Mouse (Mus musculus): ENCODE measurements around the gene Prmt9.

Gene Prmt9

GRCm38 (mm10) chr8:77549121-77549706 lies at the start of gene Prmt9:
Gene Prmt9, plus strand, starts transcription at chr8:77549397.
- DNase-seq (ENCODE audit: low spot score in 2 of 2) = peak; percentile 94 to 95

DNA sequence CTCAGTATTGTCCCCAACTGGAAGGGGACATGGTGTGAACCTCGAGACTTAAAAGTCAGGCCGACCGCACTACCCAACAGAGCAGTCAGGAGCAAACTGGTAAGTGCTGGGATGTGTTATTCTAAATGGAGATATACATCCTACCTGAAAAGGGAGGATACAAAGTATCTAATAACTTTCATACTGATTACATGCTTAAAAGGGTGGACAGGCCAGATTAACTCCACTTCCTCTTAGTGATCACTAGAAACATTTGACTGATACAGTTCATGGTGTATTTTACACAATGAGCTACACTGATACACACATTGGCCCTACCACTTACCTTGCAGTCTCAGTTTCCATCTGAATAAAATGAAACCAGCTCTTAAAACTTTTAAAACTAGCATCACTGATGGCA lies 48.9 kb upstream of the Prmt9 start:
- no peak for DNase-seq (ENCODE audit: low spot score in 2 of 2)

DNA sequence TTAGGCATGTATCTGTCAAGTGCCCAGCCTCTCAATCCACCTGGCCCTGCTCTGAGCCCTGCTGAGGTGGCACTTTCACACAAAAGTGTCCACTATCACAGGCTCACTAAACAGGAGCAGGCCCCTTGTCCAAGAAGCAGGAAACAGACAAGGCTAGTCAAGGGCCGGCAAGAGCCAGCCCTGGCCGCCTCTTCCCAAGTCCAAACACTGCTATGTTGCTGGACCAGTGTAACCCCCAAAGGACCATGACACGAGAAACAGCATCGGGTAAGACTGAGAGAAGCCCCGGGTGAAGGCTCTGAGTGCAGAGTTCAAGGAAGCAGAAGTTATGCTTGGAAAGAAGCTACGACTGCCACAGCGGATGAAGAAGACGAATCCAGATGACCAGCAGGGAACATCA lies 48.1 kb upstream of the Prmt9 start:
- DNase-seq (ENCODE audit: low spot score in 2 of 2) = no peak

DNA sequence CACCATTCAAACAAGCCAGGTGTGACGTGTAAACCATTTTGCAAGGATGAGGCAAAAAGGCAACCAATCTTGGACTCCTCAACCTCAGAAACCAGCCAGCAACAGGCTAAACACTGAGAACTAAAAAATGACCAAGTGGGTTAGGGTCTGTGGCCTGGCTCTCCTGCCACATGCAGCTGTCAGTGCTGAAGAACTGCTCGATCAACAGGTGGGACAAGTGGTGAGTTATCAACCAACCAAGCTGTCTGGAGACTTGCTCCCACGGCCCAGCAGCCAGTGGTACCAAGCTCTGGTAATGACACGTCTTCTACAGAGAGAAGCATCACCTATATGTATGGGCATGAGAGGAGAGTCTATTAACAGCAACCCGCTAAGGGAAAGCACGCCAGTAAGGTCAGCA lies 46.6 kb upstream of the Prmt9 start:
- DNase-seq (ENCODE audit: low spot score in 2 of 2) = no peak

DNA sequence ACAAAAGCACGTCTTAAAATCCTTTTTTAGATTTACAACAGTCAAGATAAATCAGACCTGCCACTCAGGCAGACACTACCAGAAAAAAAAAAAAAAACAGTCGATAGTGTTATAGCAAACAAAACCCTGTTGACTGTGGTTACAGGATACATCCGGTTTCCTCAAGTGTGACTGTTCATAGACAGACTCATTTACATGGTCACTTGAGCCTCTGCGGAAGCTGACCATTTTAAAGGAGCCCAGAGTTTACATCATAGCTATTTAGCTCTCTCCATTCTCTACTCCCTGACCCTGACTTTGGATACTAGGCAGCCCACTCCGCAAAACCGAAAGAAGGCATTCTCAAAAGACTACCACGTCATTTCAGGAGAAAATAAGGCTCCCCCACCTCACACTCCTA lies 42.7 kb upstream of the Prmt9 start:
- no peak for DNase-seq (ENCODE audit: low spot score in 2 of 2)

DNA sequence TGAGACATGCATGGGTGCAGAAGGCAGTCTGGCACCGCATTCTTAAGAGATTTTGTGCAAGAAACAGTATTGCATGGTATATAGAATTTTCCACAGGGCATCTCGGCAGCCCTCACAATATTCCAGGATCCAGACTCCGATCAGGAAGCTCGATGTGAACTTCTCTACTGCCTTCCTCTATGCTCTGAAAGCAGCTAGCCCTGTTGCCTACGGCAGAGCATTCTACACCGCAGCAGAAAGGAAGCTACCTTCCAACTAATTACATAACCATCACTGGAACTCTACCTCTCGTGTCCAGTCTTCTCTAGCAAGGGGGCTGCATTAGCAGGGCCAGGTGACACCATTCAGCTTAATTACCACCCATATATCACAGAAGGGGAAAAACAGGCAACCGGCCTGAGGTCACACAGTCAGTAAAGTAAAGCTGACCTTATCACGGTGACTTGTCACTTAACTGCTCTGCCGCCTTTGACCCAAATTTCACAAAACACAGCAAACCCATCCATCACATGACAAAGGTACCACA lies 41.6 kb upstream of the Prmt9 start:
- DNase-seq (ENCODE audit: low spot score in 2 of 2) = no peak

GRCm38 (mm10) chr8:77509044-77509443 lies 40.2 kb upstream of the Prmt9 start:
- DNase-seq (ENCODE audit: low spot score in 2 of 2) = no peak

DNA sequence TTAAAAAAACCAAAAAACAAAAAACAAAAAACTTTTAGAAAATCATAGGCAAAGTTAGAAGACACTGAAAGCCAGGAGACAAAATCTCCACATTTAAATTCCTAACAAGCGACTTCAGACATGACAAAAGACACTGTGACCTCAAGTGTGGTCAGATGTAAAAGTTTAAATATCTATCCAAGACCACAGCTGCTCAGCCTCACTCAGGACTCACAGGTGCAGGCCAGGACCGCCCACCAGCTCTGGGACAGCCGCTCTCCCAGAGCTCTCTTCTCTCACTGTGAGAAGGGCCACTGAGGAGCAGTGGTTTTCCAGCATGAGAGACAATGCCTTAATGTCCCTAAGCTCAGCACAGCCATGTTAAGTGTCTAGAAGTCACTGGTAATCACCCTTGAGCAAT lies 38.8 kb upstream of the Prmt9 start:
- DNase-seq (ENCODE audit: low spot score in 2 of 2) = no peak

DNA sequence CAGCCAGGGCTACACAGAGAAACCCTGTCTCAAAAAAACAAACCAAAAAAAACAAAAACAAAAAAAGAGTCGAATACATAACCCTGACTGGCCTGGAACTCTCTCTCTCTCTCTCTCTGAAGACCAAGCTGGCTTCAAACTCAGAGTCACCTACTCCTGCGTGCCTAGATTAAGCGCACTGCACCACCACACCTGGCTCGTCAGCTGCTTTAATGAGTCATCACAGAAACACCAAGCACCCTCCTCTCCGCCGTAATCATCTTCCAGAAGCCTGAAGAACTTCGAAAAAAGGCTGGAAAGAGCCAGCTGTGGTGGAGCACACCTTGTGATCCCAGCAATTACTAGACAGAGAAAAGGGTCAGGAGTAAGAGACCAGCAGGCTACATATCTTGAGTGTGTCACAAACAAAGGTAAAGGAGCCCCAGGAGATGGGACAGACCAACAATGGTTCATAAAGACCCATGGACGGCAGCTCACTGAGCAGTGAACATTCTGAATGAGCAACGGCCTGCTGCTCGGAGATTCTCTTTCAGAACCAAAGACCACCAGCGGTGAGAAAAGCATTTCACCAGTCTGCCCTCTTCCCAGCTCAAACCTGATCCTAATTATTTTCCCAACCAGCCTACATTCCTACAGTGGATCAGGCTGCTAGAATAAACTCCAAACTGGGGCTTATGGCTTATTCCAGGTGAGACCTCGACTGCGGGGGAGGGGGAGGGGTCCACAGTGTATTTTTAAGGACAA lies 37.3 kb upstream of the Prmt9 start:
- no peak for DNase-seq (ENCODE audit: low spot score in 2 of 2)

DNA sequence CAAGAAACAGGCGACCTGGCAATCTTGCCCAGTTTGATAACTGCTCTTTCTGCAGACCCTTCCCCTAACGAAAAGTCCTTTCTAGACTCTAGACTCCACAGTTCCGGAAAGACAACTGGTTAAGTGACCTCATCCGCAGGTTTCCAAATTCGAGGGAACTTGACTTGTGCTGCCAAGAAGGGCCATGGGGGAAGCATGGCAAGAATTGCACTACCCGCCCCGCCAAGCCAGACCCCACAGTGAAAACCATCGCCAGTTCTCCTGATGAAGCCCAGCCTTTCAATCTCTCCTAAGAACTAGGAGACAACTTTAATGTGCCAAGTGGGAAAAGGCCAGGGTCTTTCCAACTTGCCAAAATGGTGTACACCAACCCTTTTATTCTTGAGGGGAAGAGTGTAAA lies 34.0 kb upstream of the Prmt9 start:
- no peak for DNase-seq (ENCODE audit: low spot score in 2 of 2)

DNA sequence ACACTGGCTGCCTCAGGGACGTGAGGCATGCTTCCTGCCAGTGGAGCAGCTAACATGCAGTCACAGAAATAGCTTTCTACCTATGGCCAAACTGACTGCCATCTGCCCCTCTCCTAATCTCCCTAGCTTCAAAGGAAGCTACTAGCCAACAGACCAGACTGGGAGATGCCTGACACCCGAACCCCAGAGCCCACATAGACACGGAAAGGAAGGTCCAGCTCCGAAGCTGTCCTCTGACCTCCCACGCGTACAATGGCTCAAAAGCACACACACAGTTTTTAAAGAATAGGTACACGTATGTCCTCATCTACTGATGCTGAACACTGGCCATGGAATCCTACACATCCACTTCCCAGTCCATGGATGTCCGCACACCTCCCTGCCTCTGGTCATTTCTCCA lies 33.4 kb upstream of the Prmt9 start:
- no peak for DNase-seq (ENCODE audit: low spot score in 2 of 2)

GRCm38 (mm10) chr8:77516845-77517244 lies 32.4 kb upstream of the Prmt9 start:
- DNase-seq (ENCODE audit: low spot score in 2 of 2) = no peak

DNA sequence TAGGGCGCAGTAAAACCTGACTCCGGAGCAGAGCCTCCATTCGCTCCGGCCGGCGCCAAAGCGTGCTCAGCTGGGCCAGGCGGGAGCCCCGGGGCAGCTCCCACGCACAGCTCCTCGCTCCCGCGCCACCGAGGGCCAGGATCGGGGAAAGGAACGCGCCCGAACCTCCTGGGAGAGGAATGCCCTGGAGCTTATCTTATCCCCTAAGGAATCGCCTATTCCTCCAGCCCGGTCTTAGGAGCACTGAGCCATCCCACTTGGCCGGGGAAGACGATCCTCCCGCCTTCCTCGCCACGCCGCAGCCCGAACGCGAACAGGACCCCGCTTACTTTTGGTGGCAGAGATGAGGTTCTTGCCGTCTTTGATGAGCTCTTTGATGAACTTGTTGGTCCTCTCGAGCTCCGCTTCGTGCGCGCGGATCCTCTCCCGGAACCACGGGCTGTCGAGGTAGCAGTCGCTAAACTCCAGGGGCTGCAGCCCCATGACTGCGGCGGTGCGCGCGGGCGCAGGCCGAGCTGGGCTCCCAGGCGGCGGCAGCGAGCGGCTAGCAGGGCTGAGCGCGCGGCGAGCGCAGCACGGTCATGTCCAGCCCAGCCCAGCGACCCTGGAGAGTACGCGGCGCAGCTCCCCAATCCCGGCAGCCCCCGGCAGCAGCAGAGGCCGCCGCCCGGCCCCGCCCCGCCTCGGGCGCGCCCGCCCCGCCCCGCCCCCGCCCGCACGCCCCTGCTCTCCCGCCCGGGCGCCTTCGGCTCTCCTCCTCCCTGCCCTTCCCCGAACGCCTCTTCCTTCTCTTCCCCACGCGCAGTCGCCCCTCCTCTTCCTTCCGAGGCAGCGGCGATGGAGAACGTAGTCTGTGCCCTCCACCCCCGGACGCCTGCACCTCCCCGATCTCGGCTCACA lies 31.6 kb upstream of the Prmt9 start, which contains the start of gene Arhgap10:
Gene Arhgap10 (minus strand): TSS at position 653 of the 900 bp plus-strand sequence.
- peak; percentile 84 to 87 for DNase-seq (ENCODE audit: low spot score in 2 of 2)

DNA sequence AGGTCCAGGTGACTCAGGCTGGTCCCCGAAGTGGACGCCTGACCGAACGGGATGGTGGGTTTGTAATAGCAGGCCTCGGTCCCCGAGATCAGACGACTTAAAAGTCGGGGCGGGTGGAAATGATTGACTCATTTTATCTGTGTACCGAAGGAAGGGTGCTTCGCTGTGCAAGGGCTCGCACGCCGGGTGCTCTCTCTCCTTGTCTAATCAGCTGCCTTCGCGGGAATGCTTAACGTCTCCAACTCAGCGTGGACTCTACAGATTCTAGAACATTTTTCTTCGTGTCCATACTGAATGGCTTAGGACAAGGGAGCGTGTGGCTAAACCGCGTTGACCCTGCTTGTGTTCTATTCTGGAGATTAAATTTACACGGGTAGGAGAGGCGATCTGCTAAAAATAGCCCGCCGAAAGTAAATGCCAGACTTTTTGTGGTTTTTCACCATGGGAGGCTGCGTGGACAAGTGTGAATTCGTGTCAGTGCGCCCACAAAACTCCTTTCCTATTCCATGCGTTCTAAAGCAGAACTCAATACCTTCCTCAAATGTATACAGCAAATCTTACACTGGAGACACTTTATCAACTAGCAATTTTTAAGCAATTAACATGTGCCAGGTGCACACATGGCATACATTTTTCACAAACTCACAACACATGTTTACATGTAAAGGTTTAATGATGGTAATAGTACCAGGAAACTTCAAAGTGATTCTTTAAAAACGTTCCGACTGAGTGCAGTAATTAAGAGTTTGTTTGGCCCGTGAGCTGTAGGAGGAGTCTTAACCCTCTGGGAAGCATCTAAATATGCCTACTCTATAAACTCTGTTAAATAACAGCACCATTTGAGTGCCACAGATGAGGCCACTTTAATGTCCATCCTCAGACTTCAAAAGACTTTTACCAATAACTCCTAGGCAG lies 30.7 kb upstream of the Prmt9 start:
- DNase-seq (ENCODE audit: low spot score in 2 of 2) = peak in 1 of 2 experiments; percentile 29

- no peak for DNase-seq (ENCODE audit: low spot score in 2 of 2)
These were observed 28.6 kb upstream of the Prmt9 start for GRCm38 (mm10) chr8:77520601-77521000.

- DNase-seq (ENCODE audit: low spot score in 2 of 2) = no peak
These were observed 28.0 kb upstream of the Prmt9 start for GRCm38 (mm10) chr8:77521028-77521785.

DNA sequence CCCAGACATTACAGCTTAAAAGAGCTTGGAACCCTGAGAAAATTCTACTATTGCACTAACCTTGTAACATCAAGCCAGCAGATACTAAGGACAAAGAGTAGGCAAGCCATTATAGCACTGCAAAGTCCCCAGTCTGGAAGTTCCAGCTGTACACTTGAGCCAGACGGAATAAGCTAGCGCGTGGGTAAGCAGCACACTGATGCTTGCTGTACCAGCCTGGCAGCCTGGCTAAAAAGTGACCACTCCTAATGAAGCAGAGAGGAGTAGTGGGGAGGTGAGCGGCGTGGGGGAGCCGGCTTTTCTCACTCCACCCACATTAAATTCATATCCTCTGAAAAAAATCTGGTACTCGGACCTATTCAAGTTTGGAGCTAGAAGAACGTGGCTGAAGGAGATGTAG lies 26.2 kb upstream of the Prmt9 start:
- DNase-seq (ENCODE audit: low spot score in 2 of 2) = no peak

- DNase-seq (ENCODE audit: low spot score in 2 of 2) = no peak
These were observed 25.1 kb upstream of the Prmt9 start for GRCm38 (mm10) chr8:77524018-77524615.

DNA sequence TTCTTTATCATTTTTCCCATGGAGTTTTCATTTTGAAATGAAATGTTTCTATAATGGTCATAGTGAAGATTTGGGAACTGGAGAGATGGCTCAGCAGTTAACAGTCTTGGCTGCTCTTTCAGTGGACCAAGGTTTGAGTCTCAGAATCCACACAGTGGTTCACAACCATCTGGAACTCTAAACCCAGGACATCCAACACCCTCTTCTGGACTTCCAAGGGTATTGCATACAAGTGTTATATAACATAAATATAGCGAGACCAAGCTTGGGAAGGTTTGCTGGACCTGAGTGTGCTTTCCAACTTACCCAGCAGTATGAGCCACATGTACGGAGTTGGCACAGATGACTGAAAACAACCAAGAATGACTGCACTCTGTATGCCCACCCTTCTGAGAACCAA lies 24.3 kb upstream of the Prmt9 start:
- no peak for DNase-seq (ENCODE audit: low spot score in 2 of 2)

DNA sequence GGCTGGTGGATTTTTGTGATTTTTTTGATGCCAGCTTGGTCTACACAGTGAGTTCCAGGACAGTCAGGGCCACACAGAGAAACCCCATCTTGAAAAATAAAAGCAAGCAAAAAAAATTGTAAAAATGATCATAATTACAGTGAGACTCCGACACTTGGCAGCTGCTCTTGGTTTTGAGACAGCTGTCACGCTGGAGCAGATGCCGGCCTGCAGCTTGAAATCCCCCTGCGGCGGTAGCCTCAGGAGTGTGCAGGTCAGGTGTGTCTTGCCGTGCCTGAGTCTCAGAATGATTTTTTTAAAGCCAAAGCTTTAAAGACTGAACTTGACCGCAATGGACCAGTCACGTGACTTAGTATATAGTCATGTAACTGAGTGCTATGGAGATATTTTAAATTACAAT lies 23.1 kb upstream of the Prmt9 start:
- no peak for DNase-seq (ENCODE audit: low spot score in 2 of 2)

All from heart, adult 9 months (tissue).